Mouse (Mus musculus) lung, embryonic 16.5 days (tissue): ENCODE results near the gene Adamts16. TPM values are rescaled to one million over a fixed set of nuclear protein-coding genes. Genes with fewer than 3 reads are reported as not detected.

Experiments
- ATAC-seq: fragments of 200-750 bp; cut with Nextera tagmentation; 2 replicates; pipeline ENCODE4 v1.8.0; 2017; ENCODE audit warnings: low read depth, mild to moderate bottlenecking, moderate library complexity
- H3K27ac ChIP-seq: fragments of 300-500 bp; sonication (generic); 2 replicates; pipeline ENCODE4 v1.5.1; 2014; ENCODE audit warnings: mild to moderate bottlenecking, control low read depth, low read length
- H3K27me3 ChIP-seq: fragments of 300-500 bp; sonication (generic); 2 replicates; pipeline ENCODE4 v1.6.1; 2014; ENCODE audit warnings: low read depth, low read length, mixed read lengths; ENCODE audit not compliant: control insufficient read depth, insufficient read depth
- H3K36me3 ChIP-seq: fragments of 300-500 bp; sonication (generic); 2 replicates; pipeline ENCODE4 v1.6.1; 2014; ENCODE audit warnings: low read length; ENCODE audit not compliant: control insufficient read depth, insufficient read depth
- H3K4me1 ChIP-seq: fragments of 300-500 bp; sonication (generic); replicated peaks from 2 replicates; pipeline ENCODE4 v1.6.1; 2014; ENCODE audit warnings: low read length, mixed read lengths; ENCODE audit not compliant: control insufficient read depth, insufficient read depth
- H3K4me2 ChIP-seq: fragments of 300-500 bp; sonication (generic); 2 replicates; pipeline ENCODE4 v1.6.1; 2014; ENCODE audit warnings: low read depth, low read length, control low read depth
- H3K4me3 ChIP-seq: fragments of 300-500 bp; sonication (generic); 2 replicates; pipeline ENCODE4 v1.5.1; 2014; ENCODE audit warnings: mild to moderate bottlenecking, low read length, control low read depth
- H3K9ac ChIP-seq: fragments of 300-500 bp; sonication (generic); 2 replicates; pipeline ENCODE4 v1.6.1; 2014; ENCODE audit warnings: low read length, control low read depth
- H3K9me3 ChIP-seq: fragments of 300-500 bp; sonication (generic); 2 replicates; pipeline ENCODE4 v1.6.1; 2016; ENCODE audit warnings: low read length; ENCODE audit not compliant: control insufficient read depth
- WGBS: fragments of 180-500 bp; shearing (Covaris S2); extraction: QIAGEN DNeasy Blood & Tissue Kit; methylation state at CpG from one replicate; pipeline ENCODE4 v1.1.7; 2014; 5-methylcytosine and 5-hydroxymethylcytosine counted together
- polyA plus RNA-seq: library from polyadenylated mRNA; unstranded; fragments of >200 nt; fragmentation: Nextera tagmentation; extraction: Ambion mirVana; gene quantifications from 2 replicates; pipeline ENCODE4 v1.2.1, GENCODE M21; 2015

The Adamts16 gene
- polyA plus RNA-seq, 1 experiment from 2014 or later: 0.05 TPM

- Histone ChIP-seq H3K9ac (no peak overlapping the region), H3K4me2 (no peak overlapping the region), H3K27me3 (no peaks in the 10 kb centered on the region), H3K4me3 (no peak overlapping the region), H3K9me3 (no peaks in the 10 kb centered on the region), H3K4me1 (no peaks in the 10 kb centered on the region), H3K36me3 (no peaks in the 10 kb centered on the region), H3K27ac (no peak overlapping the region)
- WGBS: 7% methylated on average over 2 of the region's 2 CpGs
- ATAC-seq: no peak
Observed at GRCm38 (mm10) chr13:70733206-70733605, 108.4 kb downstream of the Adamts16 start.

DNA sequence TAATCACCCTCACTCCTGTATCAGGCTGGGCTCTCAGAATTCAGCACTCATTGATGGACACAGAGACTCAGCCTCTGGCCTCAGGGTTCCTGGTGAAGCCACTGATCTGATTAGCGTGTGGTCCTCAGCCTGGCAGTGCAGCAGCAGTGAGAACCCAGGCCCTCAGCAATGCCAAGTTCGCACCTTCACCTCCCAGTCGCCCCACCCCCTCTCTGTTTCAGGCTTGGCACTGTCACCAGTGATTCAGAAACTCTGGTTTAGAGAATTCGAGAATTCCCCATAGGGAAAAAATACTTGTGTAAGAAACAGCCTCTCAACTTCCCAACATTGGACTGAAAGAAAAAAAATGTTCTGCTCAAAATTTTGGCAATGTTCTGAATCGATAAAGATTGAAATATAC is 108.8 kb downstream of the Adamts16 start:
- 49% methylated on average over 5 of the region's 5 CpGs for WGBS
- ATAC-seq: no peak
- H3K4me3 ChIP-seq: no peak overlapping the region
- no peaks in the 10 kb centered on the region for H3K4me1 ChIP-seq
- H3K27me3 ChIP-seq: no peaks in the 10 kb centered on the region
- no peaks in the 10 kb centered on the region for H3K36me3 ChIP-seq
- no peak overlapping the region for H3K9ac ChIP-seq
- no peak overlapping the region for H3K27ac ChIP-seq
- H3K9me3 ChIP-seq: no peaks in the 10 kb centered on the region
- no peak overlapping the region for H3K4me2 ChIP-seq

- Histone ChIP-seq H3K4me1 (no peaks in the 10 kb centered on the region), H3K27me3 (no peaks in the 10 kb centered on the region), H3K9me3 (no peaks in the 10 kb centered on the region), H3K4me2 (no peak overlapping the region), H3K9ac (no peak overlapping the region), H3K27ac (no peak overlapping the region), H3K4me3 (no peak overlapping the region), H3K36me3 (no peaks in the 10 kb centered on the region)
- ATAC-seq: no peak
- WGBS: 47% methylated on average over 5 of the region's 5 CpGs
Observed at GRCm38 (mm10) chr13:70731349-70731748, 110.3 kb downstream of the Adamts16 start.

GRCm38 (mm10) chr13:70729996-70730395 is 111.6 kb downstream of the Adamts16 start:
- no peak overlapping the region for H3K4me3 ChIP-seq
- no peaks in the 10 kb centered on the region for H3K9me3 ChIP-seq
- H3K27ac ChIP-seq: no peak overlapping the region
- no peak overlapping the region for H3K4me2 ChIP-seq
- no peak for ATAC-seq
- no peak overlapping the region for H3K9ac ChIP-seq
- no peaks in the 10 kb centered on the region for H3K27me3 ChIP-seq
- WGBS: 43% methylated on average over 5 of the region's 5 CpGs
- H3K4me1 ChIP-seq: no peaks in the 10 kb centered on the region
- no peaks in the 10 kb centered on the region for H3K36me3 ChIP-seq

DNA sequence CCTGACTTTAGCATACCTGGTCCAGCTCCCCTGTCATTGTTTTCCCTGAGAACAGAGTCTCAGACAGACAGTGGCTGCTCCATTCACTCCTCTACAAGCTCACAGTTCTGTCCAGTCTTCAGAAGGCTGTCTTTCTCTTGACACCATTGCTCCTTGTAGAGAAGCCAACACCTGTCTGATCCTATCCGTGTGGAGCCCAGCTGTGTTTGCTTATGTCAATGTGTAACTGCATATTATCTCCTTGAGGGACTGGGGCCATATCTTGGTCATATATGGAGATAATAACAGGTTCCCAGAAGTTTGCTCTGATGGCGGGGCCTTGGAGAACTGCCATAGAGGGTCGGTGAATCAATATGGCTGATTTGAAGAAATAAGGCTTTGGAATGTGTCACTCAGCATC is 115.4 kb downstream of the Adamts16 start:
- ATAC-seq: no peak
- Histone ChIP-seq H3K36me3 (no peaks in the 10 kb centered on the region), H3K9ac (no peak overlapping the region), H3K4me3 (no peak overlapping the region), H3K27me3 (no peaks in the 10 kb centered on the region), H3K4me1 (no peaks in the 10 kb centered on the region; the same call in 1 of the 2 replicates), H3K27ac (no peak overlapping the region), H3K4me2 (no peak overlapping the region), H3K9me3 (no peaks in the 10 kb centered on the region)
- 61% methylated on average over 3 of the region's 3 CpGs for WGBS

- H3K36me3 ChIP-seq: no peaks in the 10 kb centered on the region
- H3K9me3 ChIP-seq: no peaks in the 10 kb centered on the region
- H3K27ac ChIP-seq: no peak overlapping the region
- no peak for ATAC-seq
- no peak overlapping the region for H3K9ac ChIP-seq
- WGBS: 45% methylated on average over 3 of the region's 3 CpGs
- H3K4me1 ChIP-seq: no peaks in the 10 kb centered on the region; the same call in 1 of the 2 replicates
- H3K4me2 ChIP-seq: no peak overlapping the region
- H3K4me3 ChIP-seq: no peak overlapping the region
- no peaks in the 10 kb centered on the region for H3K27me3 ChIP-seq
Observed at GRCm38 (mm10) chr13:70724635-70725034, 117.0 kb downstream of the Adamts16 start.

- Histone ChIP-seq H3K27ac (no peak overlapping the region), H3K36me3 (no peaks in the 10 kb centered on the region), H3K4me1 (no peaks in the 10 kb centered on the region; the same call in 1 of the 2 replicates), H3K4me3 (no peak overlapping the region), H3K4me2 (no peak overlapping the region), H3K9ac (no peak overlapping the region), H3K9me3 (no peaks in the 10 kb centered on the region), H3K27me3 (no peaks in the 10 kb centered on the region)
- 32% methylated on average over 2 of the region's 2 CpGs for WGBS
- no peak for ATAC-seq
Observed at GRCm38 (mm10) chr13:70724108-70724622, 117.4 kb downstream of the Adamts16 start.

DNA sequence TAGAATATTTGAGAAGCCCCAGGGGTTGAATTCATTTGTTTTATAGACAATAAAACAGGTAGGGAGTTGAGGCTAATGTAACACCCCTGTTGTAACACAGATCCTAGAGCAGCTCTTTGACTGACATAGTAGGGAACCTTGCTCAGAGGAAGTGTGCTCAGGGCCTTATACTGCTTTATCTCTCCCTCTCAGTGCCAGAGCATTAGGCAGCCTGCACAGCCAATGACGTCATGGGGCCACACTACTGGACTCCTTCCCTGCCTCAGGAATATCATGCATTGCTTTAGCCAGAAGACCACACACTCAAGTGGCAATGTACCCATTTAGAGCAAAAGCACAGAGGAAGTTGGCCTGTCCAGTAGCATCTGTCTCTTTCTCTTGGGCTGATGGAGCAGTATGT is 121.6 kb downstream of the Adamts16 start:
- no peaks in the 10 kb centered on the region for H3K27me3 ChIP-seq
- H3K9ac ChIP-seq: no peak overlapping the region
- 76% methylated on average over 1 of the region's 1 CpGs for WGBS
- no peaks in the 10 kb centered on the region for H3K9me3 ChIP-seq
- no peaks in the 10 kb centered on the region; the same call in 1 of the 2 replicates for H3K4me1 ChIP-seq
- H3K36me3 ChIP-seq: no peaks in the 10 kb centered on the region
- no peak for ATAC-seq
- no peak overlapping the region for H3K27ac ChIP-seq
- no peak overlapping the region for H3K4me3 ChIP-seq
- no peak overlapping the region for H3K4me2 ChIP-seq

- Histone ChIP-seq H3K4me1 (no peaks in the 10 kb centered on the region), H3K27ac (no peak overlapping the region), H3K9ac (no peak overlapping the region), H3K36me3 (no peaks in the 10 kb centered on the region), H3K4me3 (no peak overlapping the region), H3K9me3 (no peaks in the 10 kb centered on the region), H3K27me3 (no peaks in the 10 kb centered on the region), H3K4me2 (no peak overlapping the region)
- 74% methylated on average over 2 of the region's 2 CpGs for WGBS
- ATAC-seq: no peak
Observed at GRCm38 (mm10) chr13:70718814-70719213, 122.8 kb downstream of the Adamts16 start.

DNA sequence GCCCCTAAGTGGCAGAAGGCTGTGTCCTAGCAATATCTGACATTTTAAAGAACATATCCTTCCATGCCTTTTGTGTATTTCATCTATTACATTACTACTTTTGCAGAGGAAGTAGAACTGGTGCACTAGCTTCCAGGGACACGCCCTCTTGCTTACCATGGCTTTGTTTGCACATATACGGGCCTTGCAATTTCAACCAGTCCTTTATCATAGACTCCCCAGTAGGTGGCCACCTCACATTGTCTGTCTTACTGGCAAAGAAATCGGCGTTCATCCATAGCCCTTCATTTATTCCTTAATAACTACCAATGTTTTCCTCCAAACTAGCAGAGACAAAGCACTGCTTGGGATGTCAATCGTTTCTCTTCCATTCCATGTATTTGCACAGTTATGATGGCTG is 125.6 kb downstream of the Adamts16 start:
- WGBS: 56% methylated on average over 5 of the region's 5 CpGs
- no peak overlapping the region for H3K27ac ChIP-seq

More for the DNA sequence above, 125.6 kb downstream of the Adamts16 start:
- Histone ChIP-seq H3K9ac (no peak overlapping the region), H3K27me3 (no peaks in the 10 kb centered on the region), H3K4me3 (no peak overlapping the region), H3K4me1 (no peaks in the 10 kb centered on the region), H3K9me3 (no peaks in the 10 kb centered on the region), H3K36me3 (no peaks in the 10 kb centered on the region), H3K4me2 (no peak overlapping the region)
- no peak for ATAC-seq
